Mouse (Mus musculus): Measurements from ENCODE around the gene Dgkb. TPM values are rescaled to one million over a fixed set of nuclear protein-coding genes. Genes with fewer than 3 reads are reported as not detected.

Gene Dgkb
- polyA plus RNA-seq, 1 experiment = 0.23 TPM

DNA sequence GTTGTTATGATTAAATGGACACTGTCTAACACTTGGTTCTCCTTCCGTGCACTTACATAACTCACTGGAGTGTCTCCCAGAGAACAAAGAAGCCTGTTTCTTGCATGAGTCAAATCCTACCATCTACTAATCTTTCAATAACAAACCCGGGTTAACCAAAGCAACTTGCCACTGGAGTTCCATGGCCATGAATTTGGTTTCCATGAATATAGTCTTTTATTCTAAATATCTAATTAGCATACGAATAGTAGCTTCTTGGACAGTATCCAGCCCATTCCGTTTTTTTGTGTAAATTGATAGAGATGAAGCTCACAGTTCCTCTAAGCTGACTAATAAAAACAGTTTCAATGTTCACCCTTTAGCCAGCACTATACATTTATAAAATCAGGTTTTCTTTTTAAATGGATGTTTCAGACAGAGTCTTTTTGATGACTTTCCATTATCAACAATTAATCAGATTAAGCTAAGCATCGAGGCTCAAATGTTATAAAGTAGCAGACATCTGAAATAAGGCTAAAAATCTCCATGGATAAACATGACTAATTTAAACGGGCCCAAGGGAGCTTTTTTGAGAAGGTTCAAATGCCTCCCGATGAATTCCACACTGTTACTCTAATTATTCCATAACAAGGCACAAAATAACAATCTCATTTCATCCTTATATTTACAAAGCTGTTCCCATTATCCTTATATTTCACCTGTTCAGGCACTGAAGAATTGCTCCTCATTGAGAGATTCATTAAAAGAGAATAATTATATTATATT lies 633.0 kb downstream of the Dgkb start:
- H3K27ac ChIP-seq (ENCODE audit: insufficient read depth, low read length) = no peak overlapping the region
- WGBS = 85% methylated on average over 7 of the region's 7 CpGs
- TF ChIP-seq POLR2A (IDR thresholded peaks at IDR 0.05; ENCODE audit: low read depth, low read length) (no peak), CTCF (IDR thresholded peaks at IDR 0.05; ENCODE audit: extremely low read depth, insufficient read depth, insufficient read length, insufficient replicate concordance) (no peak)

GRCm38 (mm10) chr12:38451677-38452076 lies 634.2 kb downstream of the Dgkb start:
- H3K4me3 ChIP-seq (ENCODE audit: extremely low read depth, insufficient read depth, insufficient read length) = no peak overlapping the region
- 91% methylated on average over 3 of the region's 3 CpGs for WGBS
- DNase-seq (ENCODE audit: low read depth in 1 of 2, low spot score in 2 of 2) = no peak
- no peaks in the 10 kb centered on the region for H3K4me1 ChIP-seq (ENCODE audit: control insufficient read depth, insufficient read depth, insufficient read length)
- H3K36me3 ChIP-seq (ENCODE audit: control insufficient read depth, insufficient read depth, low read length) = no peaks in the 10 kb centered on the region
- TF ChIP-seq CTCF (IDR thresholded peaks at IDR 0.05; ENCODE audit: extremely low read depth, insufficient read depth, insufficient read length, insufficient replicate concordance) = no peak
- no peak for TF ChIP-seq POLR2A (IDR thresholded peaks at IDR 0.05; ENCODE audit: low read depth, low read length)
- H3K27ac ChIP-seq (ENCODE audit: insufficient read depth, low read length) = no peak overlapping the region
- H3K27me3 ChIP-seq (ENCODE audit: control insufficient read depth, insufficient read depth, low read length) = no peaks in the 10 kb centered on the region

More for the DNA sequence above, 633.0 kb downstream of the Dgkb start:
- Histone ChIP-seq H3K4me3 (ENCODE audit: extremely low read depth, insufficient read depth, insufficient read length) (no peak overlapping the region), H3K27me3 (ENCODE audit: control insufficient read depth, insufficient read depth, low read length) (no peaks in the 10 kb centered on the region), H3K36me3 (ENCODE audit: control insufficient read depth, insufficient read depth, low read length) (no peaks in the 10 kb centered on the region), H3K4me1 (ENCODE audit: control insufficient read depth, insufficient read depth, insufficient read length) (no peaks in the 10 kb centered on the region)
- DNase-seq (ENCODE audit: low read depth in 1 of 2, low spot score in 2 of 2) = no peak

- no peaks in the 10 kb centered on the region for H3K4me1 ChIP-seq (ENCODE audit: control insufficient read depth, insufficient read depth, insufficient read length)
- no peak for DNase-seq (ENCODE audit: low read depth in 1 of 2, low spot score in 2 of 2)
- no peak overlapping the region for H3K4me3 ChIP-seq (ENCODE audit: extremely low read depth, insufficient read depth, insufficient read length)
- H3K36me3 ChIP-seq (ENCODE audit: control insufficient read depth, insufficient read depth, low read length) = no peaks in the 10 kb centered on the region
- no peak overlapping the region for H3K27ac ChIP-seq (ENCODE audit: insufficient read depth, low read length)
- no peaks in the 10 kb centered on the region for H3K27me3 ChIP-seq (ENCODE audit: control insufficient read depth, insufficient read depth, low read length)
- TF ChIP-seq POLR2A (IDR thresholded peaks at IDR 0.05; ENCODE audit: low read depth, low read length) (no peak), CTCF (IDR thresholded peaks at IDR 0.05; ENCODE audit: extremely low read depth, insufficient read depth, insufficient read length, insufficient replicate concordance) (no peak)
These were observed 650.7 kb downstream of the Dgkb start for GRCm38 (mm10) chr12:38468191-38468590.

- no peak for TF ChIP-seq CTCF (IDR thresholded peaks at IDR 0.05; ENCODE audit: extremely low read depth, insufficient read depth, insufficient read length, insufficient replicate concordance)
- no peak for TF ChIP-seq POLR2A (IDR thresholded peaks at IDR 0.05; ENCODE audit: low read depth, low read length)
- no peak overlapping the region for H3K4me3 ChIP-seq (ENCODE audit: extremely low read depth, insufficient read depth, insufficient read length)
- H3K4me1 ChIP-seq (ENCODE audit: control insufficient read depth, insufficient read depth, insufficient read length) = no peaks in the 10 kb centered on the region
- no peaks in the 10 kb centered on the region for H3K36me3 ChIP-seq (ENCODE audit: control insufficient read depth, insufficient read depth, low read length)
- H3K27me3 ChIP-seq (ENCODE audit: control insufficient read depth, insufficient read depth, low read length) = no peaks in the 10 kb centered on the region
- DNase-seq (ENCODE audit: low read depth in 1 of 2, low spot score in 2 of 2) = no peak
- no peak overlapping the region for H3K27ac ChIP-seq (ENCODE audit: insufficient read depth, low read length)
These were observed 651.1 kb downstream of the Dgkb start for GRCm38 (mm10) chr12:38468605-38469004.

- TF ChIP-seq POLR2A (IDR thresholded peaks at IDR 0.05; ENCODE audit: low read depth, low read length) = no peak
- no peak for TF ChIP-seq CTCF (IDR thresholded peaks at IDR 0.05; ENCODE audit: extremely low read depth, insufficient read depth, insufficient read length, insufficient replicate concordance)
- no peak overlapping the region for H3K4me3 ChIP-seq (ENCODE audit: extremely low read depth, insufficient read depth, insufficient read length)
- no peaks in the 10 kb centered on the region for H3K36me3 ChIP-seq (ENCODE audit: control insufficient read depth, insufficient read depth, low read length)
- WGBS = 89% methylated on average over 2 of the region's 2 CpGs
- no peak overlapping the region for H3K27ac ChIP-seq (ENCODE audit: insufficient read depth, low read length)
- H3K27me3 ChIP-seq (ENCODE audit: control insufficient read depth, insufficient read depth, low read length) = no peaks in the 10 kb centered on the region
- DNase-seq (ENCODE audit: low read depth in 1 of 2, low spot score in 2 of 2) = no peak
- no peaks in the 10 kb centered on the region for H3K4me1 ChIP-seq (ENCODE audit: control insufficient read depth, insufficient read depth, insufficient read length)
These were observed 679.7 kb downstream of the Dgkb start for GRCm38 (mm10) chr12:38497229-38497628.

- no peaks in the 10 kb centered on the region for H3K27me3 ChIP-seq (ENCODE audit: control insufficient read depth, insufficient read depth, low read length)
- WGBS = 82% methylated on average over 3 of the region's 3 CpGs
These were observed 683.4 kb downstream of the Dgkb start for GRCm38 (mm10) chr12:38500931-38501330.

GRCm38 (mm10) chr12:38508195-38508594 lies 690.7 kb downstream of the Dgkb start:
- Histone ChIP-seq H3K27me3 (ENCODE audit: control insufficient read depth, insufficient read depth, low read length) (no peaks in the 10 kb centered on the region), H3K4me3 (ENCODE audit: extremely low read depth, insufficient read depth, insufficient read length) (no peak overlapping the region), H3K36me3 (ENCODE audit: control insufficient read depth, insufficient read depth, low read length) (no peaks in the 10 kb centered on the region), H3K27ac (ENCODE audit: insufficient read depth, low read length) (no peak overlapping the region), H3K4me1 (ENCODE audit: control insufficient read depth, insufficient read depth, insufficient read length) (no peaks in the 10 kb centered on the region)
- TF ChIP-seq CTCF (IDR thresholded peaks at IDR 0.05; ENCODE audit: extremely low read depth, insufficient read depth, insufficient read length, insufficient replicate concordance) (no peak), POLR2A (IDR thresholded peaks at IDR 0.05; ENCODE audit: low read depth, low read length) (no peak)
- DNase-seq (ENCODE audit: low read depth in 1 of 2, low spot score in 2 of 2) = no peak
- 57% methylated on average over 1 of the region's 1 CpGs for WGBS

More at GRCm38 (mm10) chr12:38500931-38501330, 683.4 kb downstream of the Dgkb start:
- DNase-seq (ENCODE audit: low read depth in 1 of 2, low spot score in 2 of 2) = no peak
- Histone ChIP-seq H3K4me1 (ENCODE audit: control insufficient read depth, insufficient read depth, insufficient read length) (no peaks in the 10 kb centered on the region), H3K36me3 (ENCODE audit: control insufficient read depth, insufficient read depth, low read length) (no peaks in the 10 kb centered on the region), H3K27ac (ENCODE audit: insufficient read depth, low read length) (no peak overlapping the region), H3K4me3 (ENCODE audit: extremely low read depth, insufficient read depth, insufficient read length) (no peak overlapping the region)
- TF ChIP-seq POLR2A (IDR thresholded peaks at IDR 0.05; ENCODE audit: low read depth, low read length) (no peak), CTCF (IDR thresholded peaks at IDR 0.05; ENCODE audit: extremely low read depth, insufficient read depth, insufficient read length, insufficient replicate concordance) (no peak)

Measured in spleen, adult 2 months (tissue).